Mouse (Mus musculus) cerebral cortex, adult 2 months (tissue): ENCODE results near the gene Nob1.

Source experiments
- WGBS: fragments of 180-500 bp; shearing (Covaris S2); methylation state at CpG from one replicate; pipeline ENCODE4 v1.1.7; 2018; 5-methylcytosine and 5-hydroxymethylcytosine counted together

Gene Nob1

GRCm38 (mm10) chr8:107385063-107385462, 39.8 kb downstream of the Nob1 start:
- WGBS, result 59% methylated on average over 2 of the region's 2 CpGs

GRCm38 (mm10) chr8:107384651-107385050, 40.2 kb downstream of the Nob1 start:
- 66% methylated on average over 5 of the region's 5 CpGs for WGBS

DNA sequence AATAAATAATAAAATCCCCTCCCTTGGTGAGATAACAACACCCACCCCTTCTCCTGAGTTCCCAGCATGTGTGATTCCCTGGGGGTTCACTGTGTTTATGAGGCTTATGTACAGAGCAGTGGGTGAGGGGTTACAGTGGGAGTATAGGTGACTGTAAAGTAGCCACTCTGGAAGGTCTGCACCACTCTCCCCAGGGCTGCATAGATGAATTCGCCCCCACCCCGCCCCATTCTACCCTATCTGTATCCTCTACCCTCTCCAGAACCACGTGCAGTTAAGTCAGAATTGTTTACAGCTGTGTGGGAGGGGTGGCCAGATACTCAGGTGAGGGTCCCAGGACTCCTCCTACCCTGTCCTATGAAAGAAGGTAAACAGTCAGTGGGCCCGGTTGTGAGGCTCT, 42.0 kb downstream of the Nob1 start:
- WGBS, result 88% methylated on average over 4 of the region's 4 CpGs

GRCm38 (mm10) chr8:107381666-107382065, 43.2 kb downstream of the Nob1 start:
- 93% methylated on average over 4 of the region's 4 CpGs for WGBS

GRCm38 (mm10) chr8:107380734-107381133, 44.1 kb downstream of the Nob1 start:
- WGBS, result 94% methylated on average over 8 of the region's 8 CpGs

GRCm38 (mm10) chr8:107377346-107377745, 47.5 kb downstream of the Nob1 start:
- WGBS, result 92% methylated on average over 3 of the region's 3 CpGs

- 83% methylated on average over 4 of the region's 4 CpGs for WGBS
These were observed 54.5 kb downstream of the Nob1 start for GRCm38 (mm10) chr8:107370311-107370710.
